Mouse (Mus musculus): Measurements from ENCODE around the gene P4hb.

- TF ChIP-seq CTCF (conservative IDR thresholded peaks at IDR 0.05; ENCODE audit: low read length) (no peak), POU5F1 (IDR thresholded peaks at IDR 0.05; ENCODE audit: borderline replicate concordance, low read length) (no peak)
These were observed 22.9 kb downstream of the P4hb start for GRCm38 (mm10) chr11:120549986-120550809.

Measured in E14TG2a.4 (cell line).